Mouse (Mus musculus) MEL (cell line): Measurements from ENCODE around the gene Mtrf1. TPM values are rescaled to one million over a fixed set of nuclear protein-coding genes. Genes with fewer than 3 reads are reported as not detected.

Source experiments
- GATA1 ChIP-seq: IDR thresholded peaks from 2 replicates; pipeline ENCODE4 v1.6.1; 2011; ENCODE audit warnings: low read depth, low read length, improper control_type of control experiment
- HCFC1 ChIP-seq: IDR thresholded peaks from 2 replicates; pipeline ENCODE4 v1.6.1; 2012; ENCODE audit warnings: low read depth, mild to moderate bottlenecking, inconsistent platforms, low read length, improper control_type of control experiment, moderate library complexity
- MAFK ChIP-seq: IDR thresholded peaks from 2 replicates; pipeline ENCODE4 v1.6.1; 2011; ENCODE audit warnings: low read depth, mild to moderate bottlenecking, low read length, improper control_type of control experiment, borderline replicate concordance
- MYB ChIP-seq: IDR thresholded peaks from 2 replicates; pipeline ENCODE4 v1.6.1; 2011; ENCODE audit warnings: mild to moderate bottlenecking, low read depth, low read length, improper control_type of control experiment
- POLR2AphosphoS5 ChIP-seq: IDR thresholded peaks from 2 replicates; pipeline ENCODE4 v1.6.1; 2012; ENCODE audit warnings: low read depth, borderline replicate concordance, mild to moderate bottlenecking, inconsistent platforms, low read length, moderate library complexity, mixed read lengths
- SMC3 ChIP-seq: IDR thresholded peaks from 2 replicates; pipeline ENCODE4 v1.6.1; 2011; ENCODE audit warnings: low read depth, low read length, improper control_type of control experiment
- ZC3H11A ChIP-seq: IDR thresholded peaks from 2 replicates; pipeline ENCODE4 v1.6.1; 2012; ENCODE audit warnings: low read depth, mild to moderate bottlenecking, inconsistent platforms, low read length, improper control_type of control experiment
- polyA plus RNA-seq, 2 experiments: library from polyadenylated mRNA; stranded (reverse) in 1 of 2; unstranded in 1 of 2; fragments of >175 nt in 1 of 2; fragments of >200 nt in 1 of 2; gene quantifications; 2 replicates each; pipeline versions ENCODE4 v1.2.1 to v1.2.4; 2012; ENCODE audit warnings: low replicate concordance in 2 of 2, low read depth in 1 of 2; ENCODE audit not compliant: insufficient read length in 2 of 2, insufficient read depth in 1 of 2, missing spikeins in 1 of 2
- total RNA-seq: library from RNA; depleted of rRNA; stranded (reverse); fragments of 300-350 nt; gene quantifications from 2 replicates; pipeline ENCODE4 v1.2.3, GENCODE M21; 2012; rRNA removed

The Mtrf1 gene
- total and polyA plus RNA-seq, 3 experiments = 4.0 to 4.9 TPM; not detected in 1

GRCm38 (mm10) chr14:79467621-79468020, 70.0 kb downstream of the Mtrf1 start (continued):
- no peak for TF ChIP-seq HCFC1
- TF ChIP-seq MAFK = no peak
- no peak for TF ChIP-seq GATA1
- peak; percentile 87 for TF ChIP-seq SMC3
- TF ChIP-seq ZC3H11A = peak; percentile 68
- TF ChIP-seq MYB = no peak
- no peak for TF ChIP-seq POLR2AphosphoS5

Other genes with a start within 250 kb of the Mtrf1 start
- not detected in 2 replicates for gene Zfp957, start 150.4 kb upstream of the Mtrf1 start, total RNA-seq
- not detected for gene Zfp957, start 150.4 kb upstream of the Mtrf1 start, polyA plus RNA-seq
- 0.85 and 1.2 TPM in 2 replicates for gene Rgcc, start 96.1 kb upstream of the Mtrf1 start, total RNA-seq
- 1 to 10 TPM in 1 of 2 experiments, not detected in 1; 1.8 TPM for gene Rgcc, start 96.1 kb upstream of the Mtrf1 start, polyA plus RNA-seq
- gene Naa16, start 7.0 kb upstream of the Mtrf1 start, total RNA-seq = 22.4 and 26.9 TPM in 2 replicates
- gene Naa16, start 7.0 kb upstream of the Mtrf1 start, polyA plus RNA-seq = 10 to 100 TPM in 1 of 2 experiments, not detected in 1; 51.6 TPM
- gene Kbtbd7, start 28.7 kb downstream of the Mtrf1 start, total RNA-seq = 2.6 and 3.8 TPM in 2 replicates
- 1 to 10 TPM in 1 of 2 experiments, not detected in 1; 2.7 TPM for gene Kbtbd7, start 28.7 kb downstream of the Mtrf1 start, polyA plus RNA-seq
- 0.07 and 0.12 TPM in 2 replicates for gene Kbtbd6, start 54.1 kb downstream of the Mtrf1 start, total RNA-seq
- gene Kbtbd6, start 54.1 kb downstream of the Mtrf1 start, polyA plus RNA-seq = not detected
- 21.5 and 27.3 TPM in 2 replicates for gene Elf1, start 83.4 kb downstream of the Mtrf1 start, total RNA-seq
- gene Elf1, start 83.4 kb downstream of the Mtrf1 start, polyA plus RNA-seq = 10 to 100 TPM; 24.2 to 43.1 TPM
- 14.5 and 15.9 TPM in 2 replicates for gene Wbp4, start 83.7 kb downstream of the Mtrf1 start, total RNA-seq
- 10 to 100 TPM; 22.1 to 87.6 TPM for gene Wbp4, start 83.7 kb downstream of the Mtrf1 start, polyA plus RNA-seq
- gene Sugt1, start 189.9 kb downstream of the Mtrf1 start, total RNA-seq = 175 and 182 TPM in 2 replicates
- gene Sugt1, start 189.9 kb downstream of the Mtrf1 start, polyA plus RNA-seq = 100 to 1,000 TPM; 135 to 616 TPM